Mouse (Mus musculus) stomach, embryonic 16.5 days (tissue): ENCODE data around the gene Serpine2. TPM values are rescaled to one million over a fixed set of nuclear protein-coding genes. Genes with fewer than 3 reads are reported as not detected.
A peak's percentile ranks its signal among the peaks of the same experiment; 100 is the strongest.

Source experiments
- ATAC-seq: fragments of 200-750 bp; cut with Nextera tagmentation; 2 replicates; pipeline ENCODE4 v1.8.0; 2017; ENCODE audit warnings: moderate number of reproducible peaks, moderate TSS enrichment; ENCODE audit not compliant: insufficient read depth, low FRiP score
- H3K27ac ChIP-seq: fragments of 300-500 bp; sonication (generic); 2 replicates; pipeline ENCODE4 v1.5.1; 2014; ENCODE audit warnings: low read length
- H3K27me3 ChIP-seq: fragments of 300-500 bp; sonication (generic); 2 replicates; pipeline ENCODE4 v1.6.1; 2014; ENCODE audit warnings: low read length, control low read depth, mixed read lengths; ENCODE audit not compliant: control insufficient read depth, insufficient read depth
- H3K36me3 ChIP-seq: fragments of 300-500 bp; sonication (generic); 2 replicates; pipeline ENCODE4 v1.6.1; 2014; ENCODE audit warnings: low read length; ENCODE audit not compliant: control insufficient read depth, insufficient read depth
- H3K4me1 ChIP-seq: fragments of 300-500 bp; sonication (generic); 2 replicates; pipeline ENCODE4 v1.6.1; 2014; ENCODE audit warnings: low read length, control low read depth, mixed read lengths; ENCODE audit not compliant: control insufficient read depth, insufficient read depth
- H3K4me2 ChIP-seq: fragments of 300-500 bp; sonication (generic); 2 replicates; pipeline ENCODE4 v1.6.1; 2014; ENCODE audit warnings: low read depth, low read length, mixed read lengths
- H3K4me3 ChIP-seq: fragments of 300-500 bp; sonication (generic); replicated peaks from 2 replicates; pipeline ENCODE4 v1.5.1; 2014; ENCODE audit warnings: mild to moderate bottlenecking, low read length
- H3K9ac ChIP-seq: fragments of 300-500 bp; sonication (generic); 2 replicates; pipeline ENCODE4 v1.6.1; 2014; ENCODE audit warnings: low read length
- H3K9me3 ChIP-seq: fragments of 300-500 bp; sonication (generic); replicated peaks from 2 replicates; pipeline ENCODE4 v1.6.1; 2016; ENCODE audit warnings: low read length, control low read depth; ENCODE audit not compliant: control insufficient read depth
- WGBS: fragments of 180-500 bp; shearing (Covaris S2); extraction: QIAGEN DNeasy Blood & Tissue Kit; methylation state at CpG from one replicate; pipeline ENCODE4 v1.1.7; 2014; 5-methylcytosine and 5-hydroxymethylcytosine counted together
- polyA plus RNA-seq: library from polyadenylated mRNA; unstranded; fragments of >200 nt; fragmentation: Nextera tagmentation; extraction: Ambion mirVana; gene quantifications from 2 replicates; pipeline ENCODE4 v1.2.1, GENCODE M21; 2015

Serpine2 gene
- polyA plus RNA-seq, result 88.1 and 96.3 TPM in 2 replicates

GRCm38 (mm10) chr1:79861130-79861942 is at the start of gene Serpine2:
Gene Serpine2, minus strand, starts transcription at chr1:79861180.
- ATAC-seq, result no peak
- 22% methylated on average over 6 of the region's 6 CpGs for WGBS
- Histone ChIP-seq H3K4me2 (peak within 1 kb of the TSS; percentile 10; the same call in 1 of the 2 replicates), H3K9me3 (no peaks in the 10 kb centered on the region), H3K4me1 (peaks cover 13% of the 10 kb centered on the region), H3K27ac (peak within 1 kb of the TSS; percentile 34; the same call in 1 of the 2 replicates), H3K27me3 (no peaks in the 10 kb centered on the region), H3K4me3 (no peak within 1 kb of the TSS), H3K9ac (no peak within 1 kb of the TSS), H3K36me3 (no peaks in the 10 kb centered on the region)

GRCm38 (mm10) chr1:79907811-79908210 is 46.8 kb upstream of the Serpine2 start:
- ATAC-seq, result no peak
- no peak overlapping the region for H3K27ac ChIP-seq
- no peak overlapping the region for H3K4me3 ChIP-seq
- H3K9ac ChIP-seq, result no peak overlapping the region
- no peaks in the 10 kb centered on the region for H3K36me3 ChIP-seq
- H3K9me3 ChIP-seq, result 0 out of 2 replicates have a peak, but pooled peaks cover 5% of the 10 kb centered on the region
- no peak overlapping the region for H3K4me2 ChIP-seq
- no peaks in the 10 kb centered on the region for H3K4me1 ChIP-seq
- 58% methylated on average over 4 of the region's 4 CpGs for WGBS
- no peaks in the 10 kb centered on the region for H3K27me3 ChIP-seq

- Histone ChIP-seq H3K27ac (no peak overlapping the region), H3K9me3 (no peaks in the 10 kb centered on the region), H3K4me2 (no peak overlapping the region), H3K4me1 (no peaks in the 10 kb centered on the region), H3K27me3 (no peaks in the 10 kb centered on the region), H3K9ac (no peak overlapping the region), H3K4me3 (no peak overlapping the region), H3K36me3 (no peaks in the 10 kb centered on the region)
- WGBS, result 35% methylated on average over 3 of the region's 3 CpGs
- no peak for ATAC-seq
These were observed 44.3 kb upstream of the Serpine2 start for GRCm38 (mm10) chr1:79905241-79905640.

- H3K4me2 ChIP-seq, result no peak overlapping the region
- no peak overlapping the region for H3K4me3 ChIP-seq
- no peak overlapping the region for H3K9ac ChIP-seq
- H3K36me3 ChIP-seq, result no peaks in the 10 kb centered on the region
- WGBS, result 55% methylated on average over 2 of the region's 2 CpGs
- no peak for ATAC-seq
- H3K27ac ChIP-seq, result no peak overlapping the region
- no peaks in the 10 kb centered on the region for H3K4me1 ChIP-seq
- no peaks in the 10 kb centered on the region for H3K27me3 ChIP-seq
- no peaks in the 10 kb centered on the region for H3K9me3 ChIP-seq
These were observed 41.9 kb upstream of the Serpine2 start for GRCm38 (mm10) chr1:79902901-79903300.

- no peak for ATAC-seq
- no peak overlapping the region for H3K4me3 ChIP-seq
- H3K9me3 ChIP-seq, result no peaks in the 10 kb centered on the region
- no peak overlapping the region for H3K4me2 ChIP-seq
- 32% methylated on average over 3 of the region's 3 CpGs for WGBS
- H3K27ac ChIP-seq, result no peak overlapping the region
- no peak overlapping the region for H3K9ac ChIP-seq
- H3K36me3 ChIP-seq, result no peaks in the 10 kb centered on the region
- no peaks in the 10 kb centered on the region for H3K27me3 ChIP-seq
- H3K4me1 ChIP-seq, result no peaks in the 10 kb centered on the region
These were observed 21.7 kb upstream of the Serpine2 start for GRCm38 (mm10) chr1:79882648-79883047.

GRCm38 (mm10) chr1:79874741-79875140 is 13.8 kb upstream of the Serpine2 start:
- H3K27me3 ChIP-seq, result no peaks in the 10 kb centered on the region
- H3K27ac ChIP-seq, result no peak overlapping the region
- H3K36me3 ChIP-seq, result no peaks in the 10 kb centered on the region
- no peaks in the 10 kb centered on the region for H3K9me3 ChIP-seq
- 61% methylated on average over 3 of the region's 3 CpGs for WGBS
- no peak overlapping the region for H3K9ac ChIP-seq
- H3K4me1 ChIP-seq, result no peaks in the 10 kb centered on the region
- ATAC-seq, result no peak
- H3K4me2 ChIP-seq, result no peak overlapping the region
- no peak overlapping the region for H3K4me3 ChIP-seq

- ATAC-seq, result peak; percentile 19; the same call in 1 of the 2 replicates
- H3K9me3 ChIP-seq, result no peaks in the 10 kb centered on the region
- 29% methylated on average over 12 of the region's 12 CpGs for WGBS
- no peak overlapping the region for H3K9ac ChIP-seq
- H3K4me1 ChIP-seq, result peaks cover 13% of the 10 kb centered on the region
- H3K27ac ChIP-seq, result peak overlapping the region; percentile 34; the same call in 1 of the 2 replicates
- H3K4me3 ChIP-seq, result no peak overlapping the region
- peak overlapping the region; percentile 10; the same call in 1 of the 2 replicates for H3K4me2 ChIP-seq
- no peaks in the 10 kb centered on the region for H3K36me3 ChIP-seq
- no peaks in the 10 kb centered on the region for H3K27me3 ChIP-seq
These were observed 455 bp downstream of the Serpine2 start for GRCm38 (mm10) chr1:79860411-79861039.

- no peaks in the 10 kb centered on the region for H3K9me3 ChIP-seq
- no peak overlapping the region for H3K27ac ChIP-seq
- H3K27me3 ChIP-seq, result no peaks in the 10 kb centered on the region
- WGBS, result 68% methylated on average over 5 of the region's 5 CpGs
- H3K9ac ChIP-seq, result no peak overlapping the region
- H3K4me3 ChIP-seq, result no peak overlapping the region
- no peak for ATAC-seq
- H3K4me1 ChIP-seq, result peaks cover 13% of the 10 kb centered on the region
- no peak overlapping the region for H3K4me2 ChIP-seq
- H3K36me3 ChIP-seq, result no peaks in the 10 kb centered on the region
These were observed 1.0 kb downstream of the Serpine2 start for GRCm38 (mm10) chr1:79859975-79860374.

GRCm38 (mm10) chr1:79859026-79859425 is 2.0 kb downstream of the Serpine2 start:
- H3K4me2 ChIP-seq, result peak overlapping the region; percentile 92
- no peaks in the 10 kb centered on the region for H3K27me3 ChIP-seq
- H3K4me1 ChIP-seq, result peaks cover 13% of the 10 kb centered on the region
- no peak overlapping the region for H3K27ac ChIP-seq
- H3K4me3 ChIP-seq, result peak overlapping the region; percentile 70
- ATAC-seq, result no peak
- peak overlapping the region; percentile 79 for H3K9ac ChIP-seq
- no peaks in the 10 kb centered on the region for H3K9me3 ChIP-seq
- WGBS, result 33% methylated on average over 4 of the region's 4 CpGs
- no peaks in the 10 kb centered on the region for H3K36me3 ChIP-seq
